Mouse (Mus musculus) bone marrow macrophage, adult 2 months (primary cell): ENCODE results near the gene Wdr26.

ENCODE experiments used
- CTCF ChIP-seq: IDR thresholded peaks from 2 replicates; pipeline ENCODE4 v1.5.1; 2012; ENCODE audit warnings: low read depth, mild to moderate bottlenecking, low read length, moderate library complexity
- POLR2A ChIP-seq: IDR thresholded peaks from 2 replicates; pipeline ENCODE4 v1.6.1; 2012; ENCODE audit warnings: mild to moderate bottlenecking, low read depth, low read length, borderline replicate concordance

DNA sequence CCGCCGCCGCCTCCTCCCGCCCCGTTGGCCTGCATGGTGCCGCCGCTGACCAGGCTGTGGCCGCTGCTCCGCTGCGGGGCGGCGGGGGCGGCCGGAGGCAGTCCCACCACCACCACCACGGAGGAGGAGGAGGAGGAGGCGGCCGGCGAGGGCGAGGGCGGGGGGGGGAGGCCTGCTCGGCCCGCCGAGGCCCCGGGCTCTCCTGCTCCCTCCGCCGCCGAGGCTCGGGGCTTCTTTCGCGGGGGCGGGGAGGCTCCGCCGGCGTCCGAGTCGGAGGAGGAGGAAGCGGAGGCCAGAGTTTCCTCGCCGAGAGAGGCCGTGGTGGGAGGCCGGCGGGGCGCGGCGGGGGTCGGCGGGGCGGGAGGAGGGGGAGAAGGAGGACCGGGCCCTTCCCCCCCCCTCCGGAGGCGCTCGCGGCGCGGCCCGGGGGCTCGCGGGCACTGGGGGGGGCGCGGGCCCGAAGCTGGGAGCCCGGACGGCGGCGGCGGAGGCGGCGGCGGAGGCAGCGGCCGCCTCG lies 340 bp downstream of the Wdr26 start:
- TF ChIP-seq CTCF (no peak), POLR2A (no peak)
